Mouse (Mus musculus) gastrocnemius, postnatal 25 days (tissue): ENCODE results near the gene Mrnip. TPM values are rescaled to one million over a fixed set of nuclear protein-coding genes. Genes with fewer than 3 reads are reported as not detected.
A peak's percentile ranks its signal among the peaks of the same experiment; 100 is the strongest.

Experiments used
- DNase-seq: peaks from one replicate; pipeline ENCODE4 v3.0.0; 2022
- total RNA-seq, 2 experiments: library from RNA; stranded (reverse); gene quantifications; 1 replicate in 1 of 2; 2 replicates in 1 of 2; pipeline ENCODE4 v1.2.3; 2021

Mrnip gene
- total RNA-seq, 2 experiments from 2014 or later, result 2.8 TPM

GRCm38 (mm10) chr11:50158346-50158745 lies 15.9 kb upstream of the Mrnip start:
- DNase-seq, result no peak

GRCm38 (mm10) chr11:50159347-50159746 lies 14.9 kb upstream of the Mrnip start:
- DNase-seq, result no peak

DNA sequence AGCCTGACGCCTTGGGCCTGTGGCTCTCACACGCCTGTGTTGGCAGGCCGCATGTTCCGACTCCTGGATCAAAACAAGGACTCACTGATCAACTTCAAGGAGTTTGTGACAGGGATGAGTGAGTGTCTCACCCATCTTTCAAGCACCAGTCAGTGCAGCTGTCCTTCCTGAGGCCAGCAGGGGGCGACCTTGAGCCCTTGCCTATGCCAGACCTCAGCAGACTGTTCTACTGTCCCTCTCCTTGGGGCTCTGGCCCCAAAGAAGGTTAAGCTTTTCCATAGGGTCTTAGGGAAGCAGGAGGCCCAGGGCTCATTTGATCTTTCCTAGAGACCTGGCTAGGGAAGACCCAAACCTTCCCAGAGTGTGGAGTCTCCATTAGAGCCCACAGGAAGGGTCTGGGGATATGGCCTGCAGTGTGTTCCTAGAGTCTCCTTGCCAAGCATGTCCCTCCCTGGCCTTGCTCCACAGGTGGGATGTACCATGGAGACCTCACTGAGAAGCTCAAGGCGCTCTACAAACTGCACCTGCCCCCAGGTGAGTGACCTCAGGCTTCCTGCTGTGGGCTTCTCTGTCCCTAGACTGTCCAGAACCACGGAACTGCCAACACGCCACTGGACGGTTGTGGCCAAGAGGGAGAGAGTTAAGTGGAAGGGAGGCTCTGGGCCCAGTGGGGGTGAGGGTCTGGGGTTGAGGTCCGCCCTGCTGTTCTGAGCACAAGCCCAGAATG lies 12.5 kb upstream of the Mrnip start:
- peak; percentile 41 for DNase-seq

DNA sequence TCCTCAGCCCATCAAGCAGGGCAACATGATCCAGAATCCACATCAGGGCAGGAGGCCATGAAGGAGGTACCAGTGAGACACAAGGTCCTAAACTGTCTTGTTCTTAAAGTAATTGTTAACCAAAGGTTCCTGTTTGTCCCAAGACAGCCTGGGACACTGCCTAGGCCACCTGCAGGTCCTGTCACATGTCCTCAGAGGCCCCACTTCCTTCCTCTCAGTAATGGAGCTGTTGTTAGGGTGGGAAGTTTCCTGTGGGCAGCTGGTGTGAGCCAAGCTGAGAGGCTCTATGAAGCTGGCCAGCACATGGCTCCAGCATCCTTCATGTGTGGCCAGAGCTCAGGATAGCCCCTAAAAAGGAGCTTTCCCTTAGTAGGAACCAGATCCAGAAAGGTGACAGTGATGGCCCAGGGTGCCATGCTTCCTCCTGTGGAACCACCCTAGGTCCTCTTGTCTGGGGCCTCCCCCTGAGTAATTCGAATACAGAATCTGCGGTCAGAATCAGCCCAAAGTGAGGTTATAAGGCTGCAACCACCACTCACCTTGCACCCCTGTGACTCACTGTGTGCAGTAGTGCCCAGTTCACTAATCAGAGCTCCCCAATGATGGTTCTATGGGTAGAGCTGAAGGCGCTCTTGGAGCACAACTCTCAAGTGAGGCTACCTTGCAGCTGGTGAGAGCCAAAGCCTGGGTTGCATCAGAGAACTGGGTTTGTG lies 11.8 kb upstream of the Mrnip start:
- DNase-seq, result no peak

DNA sequence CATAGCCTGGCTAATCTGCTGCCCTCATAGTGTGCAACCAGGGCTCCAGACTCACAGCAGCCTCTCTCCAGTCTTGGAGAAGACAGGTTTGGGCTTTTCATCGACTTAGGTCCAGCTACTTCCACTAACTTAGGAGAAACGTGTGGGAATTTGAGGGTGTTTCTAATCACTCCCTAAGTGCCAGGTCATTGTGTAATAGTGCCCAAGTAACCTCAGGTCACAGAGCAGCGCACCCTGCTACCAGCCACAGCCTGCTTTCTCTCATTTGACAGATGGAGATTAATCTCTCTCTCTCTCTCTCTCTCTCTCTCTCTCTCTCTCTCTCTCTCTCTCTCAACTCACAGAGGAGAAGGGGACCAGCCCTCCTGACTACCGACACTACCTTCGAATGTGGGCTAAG lies 5.9 kb upstream of the Mrnip start:
- no peak for DNase-seq

GRCm38 (mm10) chr11:50174730-50175187 lies 515 bp downstream of the Mrnip start:
- peak; percentile 96 for DNase-seq

DNA sequence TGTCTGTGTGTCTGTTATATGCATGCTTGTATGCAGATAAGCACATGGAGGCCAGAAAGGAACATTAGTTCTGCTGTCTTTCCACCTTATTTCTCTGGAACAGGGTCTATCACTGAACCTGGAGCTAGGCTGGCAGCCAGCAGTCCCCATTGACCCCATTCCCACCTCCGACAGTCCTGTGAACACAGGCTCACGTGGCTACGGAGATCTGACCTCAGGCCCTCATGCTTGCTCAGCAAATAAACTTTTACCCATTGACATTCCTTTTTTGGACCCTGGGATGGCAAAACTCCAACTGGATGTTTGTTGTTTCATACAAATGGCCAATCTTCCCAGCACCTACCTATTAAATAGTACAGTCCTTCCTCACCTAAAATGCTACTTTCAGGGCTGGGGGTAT lies 2.1 kb downstream of the Mrnip start:
- no peak for DNase-seq

- DNase-seq, result no peak
Observed at GRCm38 (mm10) chr11:50177111-50177510, 2.9 kb downstream of the Mrnip start.

DNA sequence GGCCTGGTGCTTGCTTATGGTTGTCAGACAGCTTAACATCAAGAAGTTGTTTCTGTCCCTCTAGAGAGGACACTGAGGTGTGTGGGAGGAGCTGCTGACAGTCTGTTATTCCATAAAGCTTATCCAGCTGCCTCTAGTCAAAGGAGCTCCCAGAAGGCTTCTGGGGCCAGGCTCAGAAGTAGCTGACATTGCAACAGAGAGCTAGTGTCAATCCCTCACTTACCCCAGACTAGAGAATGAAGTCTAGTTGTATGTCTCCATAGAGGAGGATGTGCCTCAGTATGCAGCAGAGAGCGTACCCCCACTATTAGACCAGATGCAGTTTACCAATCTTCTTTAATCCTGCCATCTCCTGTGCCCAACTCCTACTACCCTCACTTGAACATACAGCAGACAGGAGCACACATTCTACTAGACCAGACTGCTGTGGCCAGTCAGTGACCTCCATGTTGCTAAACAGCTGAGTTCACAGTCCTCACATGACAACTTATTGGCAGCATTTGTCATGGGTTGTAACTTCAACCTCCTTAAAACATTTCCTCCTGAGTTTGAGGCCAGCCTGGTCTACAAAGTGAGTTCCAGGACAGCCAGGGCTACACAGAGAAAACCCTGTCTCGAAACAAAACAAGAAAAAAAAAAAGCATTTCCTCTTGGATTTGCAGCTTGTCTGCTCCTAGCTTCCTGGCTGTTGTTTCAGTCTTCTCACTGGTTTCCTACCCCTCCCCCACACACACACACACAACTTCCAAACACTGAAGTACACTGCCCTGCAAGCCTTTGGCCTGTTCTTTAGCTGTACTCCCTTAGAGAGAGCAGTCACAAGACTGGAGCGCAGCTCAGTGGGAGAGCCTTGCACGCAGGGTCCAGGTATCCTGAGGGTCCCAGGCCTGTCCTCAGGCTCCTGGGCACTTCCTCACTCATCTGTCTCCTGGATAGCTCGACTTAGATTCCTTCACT lies 4.6 kb downstream of the Mrnip start:
- no peak for DNase-seq

DNA sequence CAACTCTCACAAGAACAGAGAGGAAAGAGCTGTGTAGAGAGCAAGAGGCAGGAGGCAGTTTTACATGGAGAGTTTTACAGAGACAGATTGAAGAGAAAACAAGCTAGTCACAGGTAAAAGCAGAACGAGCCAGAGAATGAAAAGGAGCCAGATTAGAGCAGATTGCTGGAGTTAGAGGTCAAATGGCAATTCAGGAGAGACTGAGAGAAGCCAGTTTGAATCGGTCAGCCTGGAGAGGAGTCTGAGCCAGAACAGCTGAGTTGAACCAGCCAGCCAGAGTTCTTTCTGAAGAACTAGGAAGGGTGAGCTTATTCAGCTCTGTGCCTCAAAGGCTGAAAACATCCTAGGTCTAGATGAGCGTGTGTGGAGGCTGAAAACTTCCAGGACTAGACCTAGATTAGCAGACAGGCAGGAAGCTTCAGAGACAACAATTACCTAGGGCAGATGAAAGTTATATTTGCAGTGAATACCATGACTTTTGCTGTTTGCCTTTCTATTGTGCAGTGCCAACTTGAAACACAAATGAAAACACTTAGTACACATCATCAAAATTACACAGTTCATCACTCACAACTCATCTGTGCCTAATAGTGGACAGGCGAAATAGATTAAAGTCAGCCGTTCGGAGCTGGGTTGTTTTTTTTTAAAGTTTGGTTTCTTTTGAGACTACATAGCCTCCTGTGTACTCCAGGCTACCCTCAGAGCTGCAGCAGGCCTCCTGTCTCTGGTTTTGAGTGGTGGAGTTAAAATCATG lies 6.4 kb downstream of the Mrnip start:
- no peak for DNase-seq

- DNase-seq, result no peak
Observed at GRCm38 (mm10) chr11:50182702-50183101, 8.5 kb downstream of the Mrnip start.

- no peak for DNase-seq
Observed at GRCm38 (mm10) chr11:50184788-50185187, 10.5 kb downstream of the Mrnip start.

- DNase-seq, result no peak
Observed at GRCm38 (mm10) chr11:50188682-50189081, 14.4 kb downstream of the Mrnip start.

DNA sequence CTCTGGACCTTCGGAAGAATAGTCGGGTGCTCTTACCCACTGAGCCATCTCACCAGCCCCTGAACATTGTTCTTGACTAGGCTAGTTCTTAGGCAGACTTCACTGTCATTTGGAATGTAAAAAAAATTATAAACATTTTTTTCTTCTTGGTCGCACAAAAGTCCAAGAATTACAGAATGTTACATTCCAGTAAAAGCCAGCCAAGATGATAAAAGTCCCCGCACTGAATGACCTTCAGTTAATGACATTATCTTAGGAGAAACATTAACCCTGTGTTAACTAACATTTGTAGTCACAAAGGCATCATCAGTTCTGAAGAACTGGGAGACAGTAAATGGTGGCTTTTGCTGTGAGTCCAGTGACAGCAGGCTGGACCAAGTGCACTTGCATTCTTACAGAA lies 16.1 kb downstream of the Mrnip start:
- no peak for DNase-seq

DNA sequence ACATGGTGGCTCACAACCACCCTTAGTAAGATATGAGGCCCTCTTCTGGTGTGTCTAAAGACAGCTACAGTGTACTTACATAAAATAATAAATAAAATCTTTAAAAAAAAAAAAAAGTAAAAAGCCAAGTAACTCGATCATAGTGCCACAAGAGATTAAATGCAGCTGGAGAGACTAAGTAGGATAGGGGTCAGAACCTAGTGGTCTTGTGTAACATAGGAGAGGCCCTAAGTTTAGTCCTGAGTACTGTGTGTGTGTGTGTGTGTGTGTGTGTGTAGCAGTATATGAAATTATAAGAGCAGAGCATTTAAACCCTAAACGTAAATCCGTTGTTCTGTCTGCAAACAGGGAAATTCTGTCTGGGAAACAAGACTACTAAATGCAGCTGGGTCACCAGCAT lies 18.0 kb downstream of the Mrnip start:
- no peak for DNase-seq

- no peak for DNase-seq
Observed at GRCm38 (mm10) chr11:50194070-50194469, 19.8 kb downstream of the Mrnip start.

DNA sequence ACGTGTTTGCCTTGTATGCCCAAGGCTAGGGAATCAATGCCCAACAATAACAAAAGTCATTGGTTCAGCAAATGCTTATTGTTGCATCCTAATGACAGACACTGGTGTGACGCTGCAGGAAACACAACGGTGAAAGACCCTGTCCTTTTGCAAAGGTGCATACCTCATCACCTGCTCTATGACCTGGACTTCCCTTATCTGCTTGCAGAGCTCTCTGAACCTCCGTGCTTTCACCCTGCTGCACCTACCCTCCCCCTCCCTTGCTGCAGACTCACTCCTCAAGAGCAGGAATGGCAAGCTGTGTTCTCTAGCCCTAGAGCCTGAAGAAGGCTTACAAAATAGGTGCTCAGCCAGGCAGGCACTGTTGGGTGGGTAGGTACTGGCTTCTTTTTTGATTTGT lies 20.5 kb downstream of the Mrnip start:
- DNase-seq, result no peak

- no peak for DNase-seq
Observed at GRCm38 (mm10) chr11:50197500-50197899, 23.3 kb downstream of the Mrnip start.

- no peak for DNase-seq
Observed at GRCm38 (mm10) chr11:50198219-50198846, 24.1 kb downstream of the Mrnip start.

DNA sequence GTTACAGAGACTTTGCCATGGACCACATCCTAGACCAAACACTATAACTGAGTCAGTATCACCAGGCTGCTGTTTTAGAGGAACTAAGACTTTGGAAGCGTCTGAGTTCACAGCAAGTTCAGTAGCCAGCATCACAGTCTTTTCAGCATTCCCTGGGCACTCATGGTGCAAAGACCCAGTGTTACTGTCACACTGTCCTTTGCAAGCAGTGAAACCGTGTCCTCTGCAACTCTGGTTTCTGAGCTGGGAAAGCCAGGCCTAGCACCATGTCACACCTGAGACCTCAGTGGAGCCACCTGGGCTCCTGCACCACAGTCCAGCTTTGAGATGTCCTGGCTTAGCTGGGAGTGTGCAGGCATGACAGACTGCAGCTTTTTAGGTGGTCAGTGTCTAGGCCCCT lies 24.7 kb downstream of the Mrnip start:
- no peak for DNase-seq

- DNase-seq, result no peak
Observed at GRCm38 (mm10) chr11:50200613-50201012, 26.4 kb downstream of the Mrnip start.
